Mouse (Mus musculus) liver, adult (tissue): ENCODE measurements at regions not wholly inside any gene's neighbourhood (a gene's known extent, or its start where the extent isn't known, plus 50 kb on each side); places are given as distances from the start of the nearest gene placed in this dataset.

Experiments used
- GATA4 ChIP-seq: IDR thresholded peaks from 2 replicates; pipeline ENCODE4 v1.6.1; 2014; ENCODE audit warnings: mild to moderate bottlenecking, low read length; ENCODE audit not compliant: insufficient replicate concordance

GRCm38 (mm10) chr1:83970641-83971285, 393.2 kb downstream of the Pid1 start:
- TF ChIP-seq GATA4, result no peak

DNA sequence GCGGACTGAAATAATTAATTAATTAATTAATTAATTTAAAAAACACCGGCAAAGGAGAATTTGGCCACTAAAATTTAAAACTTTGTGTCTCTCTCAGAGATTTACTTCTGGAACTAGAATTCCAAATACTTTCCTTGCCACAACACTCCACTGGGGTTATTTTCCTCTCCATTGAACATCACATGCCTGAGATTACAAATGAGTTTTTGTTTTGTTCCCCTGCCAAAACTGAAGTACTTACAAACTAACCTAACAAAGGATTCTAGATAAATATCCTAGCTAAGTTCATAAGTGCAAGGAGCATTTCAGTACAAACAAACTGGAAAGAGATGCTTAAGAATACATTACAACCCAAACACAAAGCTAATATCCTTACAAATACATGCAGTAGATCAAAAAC, 402.2 kb downstream of the Pid1 start:
- no peak for TF ChIP-seq GATA4

- peak; percentile 61; the same call in 1 of the 2 replicates for TF ChIP-seq GATA4
These were observed 404.2 kb downstream of the Pid1 start for GRCm38 (mm10) chr1:83959756-83960155.

- no peak for TF ChIP-seq GATA4
These were observed 441.1 kb downstream of the Pid1 start for GRCm38 (mm10) chr1:83922900-83923299.

DNA sequence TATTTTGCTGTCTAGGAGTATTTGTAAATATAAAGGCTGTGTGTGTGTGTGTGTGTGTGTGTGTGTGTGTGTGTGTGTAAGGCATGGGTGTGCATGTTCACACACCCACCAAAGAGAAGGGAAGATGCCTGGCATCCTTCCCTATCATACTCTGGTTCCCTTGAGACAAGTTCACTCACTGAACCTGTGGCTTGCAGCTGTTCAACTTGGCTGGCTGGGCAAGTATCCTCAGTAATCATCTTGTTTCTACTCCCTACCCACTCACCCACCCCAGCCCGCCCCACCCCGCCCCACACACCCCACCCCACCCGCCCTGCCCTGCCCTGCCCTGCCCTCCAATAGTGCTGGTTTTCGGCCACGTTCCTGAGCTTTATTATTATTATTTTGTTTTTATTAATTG, 448.5 kb downstream of the Pid1 start:
- no peak for TF ChIP-seq GATA4

GRCm38 (mm10) chr1:83907347-83907746, 456.6 kb downstream of the Pid1 start:
- no peak for TF ChIP-seq GATA4

DNA sequence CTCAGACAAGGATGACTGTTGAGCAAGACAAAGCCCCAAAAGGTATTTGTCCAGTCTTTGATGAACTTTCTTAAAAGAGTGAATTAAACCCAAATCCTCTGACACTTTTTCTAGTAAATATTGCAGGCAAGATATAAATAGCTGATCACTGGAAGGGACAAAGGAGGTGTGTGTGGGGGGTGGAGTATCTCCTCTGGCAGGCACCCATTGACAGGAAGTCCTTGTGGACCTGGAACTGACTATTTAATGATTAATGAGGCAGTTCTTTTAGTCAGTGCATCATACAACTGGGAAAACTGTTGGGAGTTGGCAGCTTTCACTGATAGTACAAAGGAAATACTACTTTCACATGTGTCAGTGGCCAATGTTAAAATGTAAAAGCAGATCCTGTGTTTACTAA, 457.1 kb downstream of the Pid1 start:
- TF ChIP-seq GATA4, result 0 out of 2 replicates have a peak, but pooled peaks have one; percentile 36

- TF ChIP-seq GATA4, result no peak
These were observed 463.8 kb downstream of the Pid1 start for GRCm38 (mm10) chr1:83900135-83900534.

GRCm38 (mm10) chr1:83896650-83897049, 467.3 kb downstream of the Pid1 start:
- TF ChIP-seq GATA4, result no peak

- TF ChIP-seq GATA4, result no peak
These were observed 471.1 kb upstream of the Sphkap start for GRCm38 (mm10) chr1:83879109-83879399.

DNA sequence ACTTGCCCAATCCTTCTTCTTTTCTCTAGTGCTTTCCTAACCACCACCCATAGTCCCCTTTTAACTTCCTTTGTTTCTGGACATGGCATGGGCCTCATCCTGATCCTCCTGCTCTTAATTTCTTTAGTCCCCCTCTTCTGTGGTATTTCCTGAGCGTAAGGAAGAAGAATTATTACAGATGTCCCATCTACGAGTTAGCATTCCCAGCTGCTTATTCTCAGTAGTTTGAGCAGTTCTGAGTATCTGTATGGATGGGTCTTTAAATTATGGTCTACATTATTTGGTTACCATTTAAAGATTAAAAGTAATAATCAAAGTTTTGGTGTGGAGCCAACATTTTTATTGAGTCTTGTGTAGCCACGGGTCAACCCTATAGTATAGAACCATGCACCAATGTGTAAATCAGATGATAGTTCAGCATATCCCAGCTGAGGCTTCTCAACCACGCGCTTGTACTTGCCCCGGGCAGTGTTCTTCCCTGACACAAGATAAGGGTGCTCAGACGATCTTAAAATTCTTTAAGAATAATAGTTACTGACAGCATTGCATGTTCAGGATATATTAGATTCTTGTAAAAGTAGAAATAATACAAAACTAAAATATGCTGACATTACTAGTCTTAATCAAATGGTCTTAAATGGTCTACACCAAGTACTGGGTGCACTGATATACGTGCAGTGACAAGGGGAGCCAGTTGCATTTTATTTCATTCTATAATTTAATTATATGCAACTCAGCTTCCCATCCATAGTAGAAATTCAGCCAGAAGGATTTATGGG, 470.5 kb upstream of the Sphkap start:
- no peak for TF ChIP-seq GATA4

DNA sequence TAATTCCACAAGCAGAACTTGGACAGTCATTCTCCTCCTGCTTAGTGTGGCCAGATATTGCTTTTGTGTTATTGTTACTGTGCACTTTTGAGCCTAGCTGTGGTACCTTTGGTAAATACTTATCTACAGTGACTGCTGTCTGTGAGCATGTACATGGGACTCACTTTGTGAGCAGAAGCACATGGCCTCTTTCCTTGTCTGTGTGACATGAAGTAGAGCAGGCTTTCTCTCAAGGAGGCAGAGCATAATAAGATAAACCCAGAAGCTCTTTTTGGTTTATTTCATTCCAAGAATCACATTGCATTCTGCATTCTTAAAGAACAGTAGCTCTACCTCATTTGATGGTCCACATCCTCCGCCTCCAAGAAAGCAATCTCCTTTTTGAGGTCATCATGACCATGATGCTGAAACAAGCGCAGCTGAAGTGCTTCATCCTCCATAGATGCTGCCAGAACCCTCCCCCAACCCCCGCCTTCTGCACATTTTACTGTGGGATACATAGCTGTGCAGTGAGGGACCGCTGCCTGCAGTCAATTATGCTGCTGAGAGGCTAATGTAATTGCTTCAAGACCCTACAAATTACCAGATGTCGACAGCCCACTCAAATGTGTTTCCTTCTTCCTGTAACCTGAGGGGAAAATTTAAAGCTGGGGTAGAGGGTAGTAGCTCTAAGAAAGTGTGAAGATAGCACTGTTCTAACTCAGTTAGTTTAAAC, 463.0 kb upstream of the Sphkap start:
- no peak for TF ChIP-seq GATA4

DNA sequence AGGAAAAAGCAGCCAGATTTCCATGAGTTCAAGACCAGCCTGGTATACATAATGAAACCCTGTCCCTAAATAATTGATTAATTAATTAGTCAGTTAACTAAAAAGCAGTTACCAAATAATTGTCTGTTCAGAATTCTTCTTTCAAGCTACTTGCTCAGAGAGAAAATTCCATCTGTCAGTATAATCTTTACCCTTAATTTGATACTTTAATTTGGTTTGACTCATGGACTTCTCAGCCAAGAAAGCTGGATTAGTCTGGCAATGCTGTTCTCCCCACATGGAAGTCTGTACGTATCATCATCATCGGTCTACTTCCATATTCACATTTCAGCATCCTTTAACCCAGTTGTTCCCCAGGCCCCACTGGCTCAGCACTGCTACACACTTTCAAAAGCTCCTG, 461.0 kb upstream of the Sphkap start:
- TF ChIP-seq GATA4, result no peak

- TF ChIP-seq GATA4, result no peak
These were observed 454.5 kb upstream of the Sphkap start for GRCm38 (mm10) chr1:83862541-83862940.

DNA sequence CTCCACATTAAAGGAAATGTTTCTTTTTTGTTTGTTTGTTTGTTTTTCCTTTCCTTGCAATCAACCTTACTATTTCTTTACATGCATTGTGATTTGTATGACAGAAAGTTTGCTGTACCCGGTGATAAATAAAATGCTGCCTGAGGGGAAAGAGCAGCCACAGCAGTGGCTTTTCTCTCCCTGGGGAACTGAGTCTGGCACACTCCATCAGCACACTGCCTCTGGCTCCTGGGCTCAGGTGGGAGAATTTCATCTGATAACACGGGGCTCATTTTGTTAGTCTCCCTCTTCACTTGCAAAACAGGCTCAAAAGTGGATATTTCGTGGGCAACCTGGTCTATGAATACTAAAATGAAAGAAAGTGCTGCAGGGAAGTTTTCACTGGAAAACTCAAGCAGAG, 454.1 kb upstream of the Sphkap start:
- no peak for TF ChIP-seq GATA4

- no peak for TF ChIP-seq GATA4
These were observed 451.9 kb upstream of the Sphkap start for GRCm38 (mm10) chr1:83859732-83860424.

- no peak for TF ChIP-seq GATA4
These were observed 446.0 kb upstream of the Sphkap start for GRCm38 (mm10) chr1:83853996-83854395.
